Mouse (Mus musculus): ENCODE measurements around the gene Ptger3. TPM values are rescaled to one million over a fixed set of nuclear protein-coding genes. Genes with fewer than 3 reads are reported as not detected.

Ptger3 gene
- polyA plus RNA-seq (2016; fragmentation: Nextera tagmentation; extraction: Ambion mirVana): 1.6 and 2.7 TPM in 2 replicates

DNA sequence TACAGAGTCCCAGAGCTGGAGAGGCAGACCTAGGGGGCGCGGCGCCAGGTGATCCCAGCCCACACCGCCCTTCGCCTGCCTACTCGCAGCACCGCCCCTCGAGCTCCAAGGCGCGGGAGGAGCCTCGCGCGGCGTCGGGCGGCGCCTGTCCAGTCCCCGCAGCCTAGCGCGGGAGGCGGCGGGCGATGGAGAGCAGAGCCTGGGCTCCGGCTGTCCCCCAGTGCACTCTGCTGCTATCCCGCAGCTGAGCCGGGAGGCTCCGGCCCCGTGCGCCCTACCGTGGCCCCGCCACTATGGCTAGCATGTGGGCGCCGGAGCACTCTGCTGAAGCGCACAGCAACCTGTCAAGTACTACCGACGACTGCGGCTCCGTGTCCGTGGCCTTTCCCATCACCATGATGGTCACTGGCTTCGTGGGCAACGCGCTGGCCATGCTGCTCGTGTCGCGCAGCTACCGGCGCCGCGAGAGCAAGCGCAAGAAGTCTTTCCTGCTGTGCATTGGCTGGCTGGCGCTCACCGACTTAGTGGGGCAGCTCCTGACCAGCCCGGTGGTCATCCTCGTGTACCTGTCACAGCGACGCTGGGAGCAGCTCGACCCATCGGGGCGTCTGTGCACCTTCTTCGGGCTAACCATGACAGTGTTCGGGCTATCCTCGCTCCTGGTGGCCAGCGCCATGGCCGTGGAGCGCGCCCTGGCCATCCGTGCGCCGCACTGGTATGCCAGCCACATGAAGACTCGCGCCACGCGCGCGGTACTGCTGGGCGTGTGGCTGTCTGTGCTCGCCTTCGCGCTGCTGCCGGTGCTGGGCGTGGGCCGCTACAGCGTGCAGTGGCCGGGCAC lies at the start of gene Ptger3:
TSS of gene Ptger3 (plus strand) at position 168 of the 841 bp plus-strand sequence.
- Histone ChIP-seq H3K4me2 (replicated peaks) (peak within 1 kb of the TSS; percentile 64), H3K4me3 (peak within 1 kb of the TSS; percentile 46), H3K9ac (replicated peaks) (no peak within 1 kb of the TSS), H3K9me3 (no peaks in the 10 kb centered on the region), H3K4me1 (peaks cover 14% of the 10 kb centered on the region), H3K36me3 (no peaks in the 10 kb centered on the region), H3K27ac (replicated peaks) (no peak within 1 kb of the TSS), H3K27me3 (peaks cover 47% of the 10 kb centered on the region)
- WGBS: 1% methylated on average over 82 of the region's 84 CpGs
- ATAC-seq (ENCODE audit: low FRiP score, low read depth): peak; percentile 51

DNA sequence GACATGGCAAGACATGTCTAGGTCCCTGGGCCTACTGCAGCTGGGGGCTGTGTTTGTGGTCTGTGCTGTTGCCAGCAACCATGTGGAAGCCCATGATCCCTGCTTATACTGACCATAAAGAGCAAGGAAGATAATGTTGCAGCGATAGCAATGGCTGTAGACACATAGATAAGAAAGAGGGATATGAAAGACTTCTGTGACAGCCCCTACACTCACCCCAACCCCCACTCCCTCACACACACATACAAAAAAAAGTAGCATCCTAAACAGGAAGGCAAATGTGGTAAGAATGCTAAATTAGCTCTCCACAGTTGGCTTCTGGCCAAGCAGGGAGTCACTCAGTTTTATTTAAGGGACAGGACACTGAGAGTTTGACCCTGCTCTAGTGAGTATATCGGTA lies 48.7 kb upstream of the Ptger3 start:
- H3K27me3 ChIP-seq: no peaks in the 10 kb centered on the region; the same call in 1 of the 2 replicates
- no peak overlapping the region for H3K27ac ChIP-seq (replicated peaks)
- WGBS: 89% methylated on average over 2 of the region's 2 CpGs
- H3K4me2 ChIP-seq (replicated peaks): no peak overlapping the region
- ATAC-seq (ENCODE audit: low FRiP score, low read depth): no peak
- no peak overlapping the region for H3K9ac ChIP-seq (replicated peaks)
- no peaks in the 10 kb centered on the region for H3K4me1 ChIP-seq
- H3K36me3 ChIP-seq: no peaks in the 10 kb centered on the region
- H3K4me3 ChIP-seq: no peak overlapping the region
- no peaks in the 10 kb centered on the region for H3K9me3 ChIP-seq

DNA sequence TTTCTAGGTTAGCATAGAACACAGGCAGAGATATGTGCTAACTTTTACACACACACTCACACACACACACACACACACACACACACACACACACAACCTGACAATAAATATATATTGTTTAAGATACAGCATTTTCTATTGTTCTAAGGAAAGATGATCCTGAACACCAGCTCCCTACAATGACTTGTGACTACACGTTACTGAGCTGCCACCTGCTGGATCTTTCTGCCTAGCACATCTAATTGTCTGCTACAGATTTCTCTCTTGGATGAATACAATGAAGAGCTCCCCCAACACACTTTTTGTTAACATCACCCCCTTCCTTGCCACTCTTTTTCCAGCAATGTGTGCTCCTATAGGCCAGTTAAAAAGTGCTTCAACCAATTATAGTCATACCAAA lies 46.3 kb upstream of the Ptger3 start:
- H3K4me2 ChIP-seq (replicated peaks): no peak overlapping the region
- H3K9ac ChIP-seq (replicated peaks): no peak overlapping the region
- H3K4me3 ChIP-seq: no peak overlapping the region
- no peak overlapping the region for H3K27ac ChIP-seq (replicated peaks)
- H3K36me3 ChIP-seq: no peaks in the 10 kb centered on the region
- 19% methylated on average over 1 of the region's 1 CpGs for WGBS
- ATAC-seq (ENCODE audit: low FRiP score, low read depth): peak; percentile 68
- H3K27me3 ChIP-seq: peaks cover 5% of the 10 kb centered on the region
- H3K4me1 ChIP-seq: no peaks in the 10 kb centered on the region
- no peaks in the 10 kb centered on the region for H3K9me3 ChIP-seq

DNA sequence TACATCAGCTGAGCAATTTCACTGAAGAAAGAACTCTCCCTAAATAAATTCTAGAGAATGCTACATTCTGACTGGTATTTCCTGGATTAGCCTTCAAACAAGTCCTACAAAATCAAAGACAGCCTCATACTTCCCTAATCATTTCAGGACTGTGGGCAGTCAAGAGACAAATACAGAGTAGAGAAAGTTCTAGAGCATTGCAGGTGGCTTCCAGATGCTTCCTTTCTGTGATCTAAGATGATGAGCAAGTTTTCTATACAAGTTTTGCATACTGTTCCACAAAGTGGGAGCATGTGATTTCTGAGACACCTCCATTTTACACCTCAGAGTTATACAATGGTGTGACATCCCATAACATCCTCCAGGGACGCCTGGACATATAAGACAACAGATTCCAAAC lies 42.9 kb upstream of the Ptger3 start:
- Histone ChIP-seq H3K9me3 (no peaks in the 10 kb centered on the region), H3K4me2 (replicated peaks) (no peak overlapping the region), H3K4me3 (no peak overlapping the region), H3K9ac (replicated peaks) (no peak overlapping the region), H3K4me1 (no peaks in the 10 kb centered on the region), H3K36me3 (no peaks in the 10 kb centered on the region), H3K27me3 (peaks cover 9% of the 10 kb centered on the region), H3K27ac (replicated peaks) (no peak overlapping the region)
- 29% methylated on average over 1 of the region's 1 CpGs for WGBS
- no peak for ATAC-seq (ENCODE audit: low FRiP score, low read depth)

DNA sequence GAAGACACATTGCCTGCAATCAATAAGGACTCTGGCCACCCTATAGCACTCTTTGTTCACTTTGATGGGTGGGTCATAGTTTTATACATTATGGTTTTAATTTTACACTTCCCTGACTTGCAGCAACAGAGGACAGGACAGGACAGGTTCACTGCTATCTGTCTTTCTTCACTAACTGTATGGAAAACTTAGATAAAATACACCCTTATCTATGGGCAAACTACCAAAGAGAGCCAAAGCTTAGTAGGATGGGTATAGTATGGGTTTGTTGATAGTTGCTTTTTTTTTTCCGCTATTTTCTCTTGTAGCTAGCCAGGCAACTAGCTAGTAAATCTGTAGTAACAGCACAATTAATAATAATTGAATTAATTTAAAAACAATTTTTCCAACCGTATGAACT lies 35.1 kb upstream of the Ptger3 start:
- no peak overlapping the region for H3K27ac ChIP-seq (replicated peaks)
- WGBS: 80% methylated on average over 2 of the region's 2 CpGs
- peaks cover 33% of the 10 kb centered on the region for H3K27me3 ChIP-seq
- H3K4me3 ChIP-seq: no peak overlapping the region
- no peak for ATAC-seq (ENCODE audit: low FRiP score, low read depth)
- H3K4me1 ChIP-seq: peaks cover 7% of the 10 kb centered on the region; the same call in 1 of the 2 replicates
- no peak overlapping the region for H3K4me2 ChIP-seq (replicated peaks)
- H3K36me3 ChIP-seq: peaks cover 3% of the 10 kb centered on the region; the same call in 1 of the 2 replicates
- no peak overlapping the region for H3K9ac ChIP-seq (replicated peaks)
- no peaks in the 10 kb centered on the region for H3K9me3 ChIP-seq

DNA sequence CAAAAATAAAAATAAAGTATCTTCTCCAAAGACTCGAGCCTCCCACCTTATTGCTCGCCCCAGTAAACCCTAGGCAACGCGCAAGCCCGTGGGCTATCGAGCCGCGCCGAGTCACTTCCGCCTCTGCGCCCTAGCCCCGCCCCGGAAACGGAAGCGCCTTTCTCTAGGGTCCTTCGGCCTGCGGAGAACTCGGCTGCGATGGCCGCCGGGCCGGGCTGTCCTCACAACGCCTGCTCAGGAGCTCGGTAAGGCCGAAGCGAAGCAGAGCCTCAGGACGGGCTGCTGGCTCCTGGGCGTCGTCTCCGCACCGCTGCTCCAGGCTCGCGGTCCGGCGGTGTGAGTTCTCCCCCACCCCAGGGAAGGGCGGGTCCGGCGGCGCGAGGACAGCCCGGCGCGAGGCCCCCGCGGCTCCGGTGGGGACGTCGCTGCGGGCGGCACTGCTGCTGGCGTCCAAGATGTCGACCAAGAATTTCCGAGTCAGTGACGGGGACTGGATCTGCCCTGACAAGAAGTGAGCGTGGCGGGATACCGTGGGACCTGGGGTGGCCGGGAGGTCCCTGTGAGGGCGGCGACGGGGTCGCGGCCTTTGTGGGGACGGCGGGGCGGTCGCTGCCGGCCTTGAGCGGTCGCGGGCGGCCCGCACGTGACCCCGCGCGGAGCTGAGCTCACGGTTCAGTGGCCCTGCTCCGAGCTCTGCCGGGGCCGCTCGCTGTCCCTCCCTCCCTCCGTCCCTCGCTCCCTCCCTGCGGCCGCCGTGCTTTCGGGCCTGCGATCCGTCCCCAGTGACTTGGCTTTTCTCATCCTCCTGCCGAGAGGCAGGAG lies 32.5 kb upstream of the Ptger3 start, which contains the start of gene Zranb2:
TSS of gene Zranb2 (plus strand) at position 197 of the 822 bp plus-strand sequence.
- peak; percentile 96 for ATAC-seq (ENCODE audit: low FRiP score, low read depth)
- peaks cover 17% of the 10 kb centered on the region for H3K36me3 ChIP-seq
- H3K4me1 ChIP-seq: peaks cover 7% of the 10 kb centered on the region; the same call in 1 of the 2 replicates
- H3K4me3 ChIP-seq: peak within 1 kb of the TSS; percentile 85
- no peaks in the 10 kb centered on the region for H3K9me3 ChIP-seq
- peak within 1 kb of the TSS; percentile 77 for H3K4me2 ChIP-seq (replicated peaks)
- peaks cover 25% of the 10 kb centered on the region for H3K27me3 ChIP-seq
- peak within 1 kb of the TSS; percentile 86 for H3K9ac ChIP-seq (replicated peaks)
- under 1% methylated on average over 82 of the region's 91 CpGs for WGBS
- H3K27ac ChIP-seq (replicated peaks): peak within 1 kb of the TSS; percentile 90

DNA sequence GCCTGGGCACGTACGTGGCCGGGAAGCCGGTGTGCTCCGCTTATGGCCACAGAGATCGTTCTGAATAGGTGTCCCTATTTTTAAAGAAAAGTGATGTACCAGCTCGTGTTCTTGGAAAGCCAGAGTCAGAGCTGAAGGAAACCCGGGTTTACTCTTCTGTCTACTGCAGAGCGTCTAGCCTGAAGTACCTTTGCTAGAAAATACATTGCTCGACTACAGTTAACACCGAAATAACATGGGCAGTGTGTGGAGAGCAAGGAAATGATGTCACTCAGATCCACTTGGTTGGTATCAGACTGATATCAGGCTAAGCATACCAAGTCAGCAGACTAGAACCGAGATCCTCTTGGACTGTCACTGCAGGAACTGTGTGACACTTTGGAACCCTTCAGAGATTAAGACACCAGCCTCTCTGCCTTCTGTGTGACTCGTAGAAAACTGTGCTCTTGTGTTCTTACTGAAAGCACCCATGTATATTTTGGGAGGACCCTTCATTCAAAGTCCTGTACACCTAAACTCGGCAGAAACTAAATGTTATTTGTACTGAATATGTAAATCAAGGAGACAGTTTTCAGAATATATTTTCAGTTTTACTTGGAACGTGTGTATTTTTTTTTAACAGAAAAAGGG lies 31.8 kb upstream of the Ptger3 start:
- Histone ChIP-seq H3K27me3 (peaks cover 18% of the 10 kb centered on the region), H3K4me2 (replicated peaks) (peak overlapping the region; percentile 77), H3K4me1 (peaks cover 7% of the 10 kb centered on the region; the same call in 1 of the 2 replicates), H3K27ac (replicated peaks) (peak overlapping the region; percentile 90), H3K36me3 (peaks cover 24% of the 10 kb centered on the region), H3K9me3 (no peaks in the 10 kb centered on the region), H3K4me3 (peak overlapping the region; percentile 85), H3K9ac (replicated peaks) (peak overlapping the region; percentile 86)
- WGBS: 4% methylated on average over 15 of the region's 15 CpGs
- peak; percentile 14 for ATAC-seq (ENCODE audit: low FRiP score, low read depth)

DNA sequence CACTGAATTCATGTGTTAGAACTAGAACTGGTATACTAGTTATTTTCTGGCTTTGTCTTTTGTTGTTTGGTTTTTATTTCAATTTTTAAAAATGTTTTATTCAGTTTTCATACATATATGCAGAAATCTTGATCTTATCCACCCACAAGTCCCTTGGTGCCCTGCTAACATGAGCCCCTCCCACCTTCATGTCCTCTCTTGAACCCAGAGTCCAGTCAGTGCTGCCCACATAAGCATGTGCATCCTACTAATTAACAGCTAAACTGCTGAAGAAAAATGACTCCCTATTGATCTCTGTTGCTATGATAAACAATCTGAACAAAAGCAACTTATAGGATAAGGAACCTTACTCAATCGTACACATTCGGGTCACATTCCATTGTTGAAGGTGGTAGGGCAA lies 17.4 kb upstream of the Ptger3 start:
- Histone ChIP-seq H3K27me3 (no peaks in the 10 kb centered on the region), H3K9me3 (no peaks in the 10 kb centered on the region), H3K36me3 (peaks cover 45% of the 10 kb centered on the region), H3K4me3 (no peak overlapping the region), H3K9ac (replicated peaks) (no peak overlapping the region), H3K4me2 (replicated peaks) (no peak overlapping the region), H3K27ac (replicated peaks) (no peak overlapping the region), H3K4me1 (no peaks in the 10 kb centered on the region)
- peak; percentile 62 for ATAC-seq (ENCODE audit: low FRiP score, low read depth)
- 92% methylated on average over 2 of the region's 2 CpGs for WGBS

DNA sequence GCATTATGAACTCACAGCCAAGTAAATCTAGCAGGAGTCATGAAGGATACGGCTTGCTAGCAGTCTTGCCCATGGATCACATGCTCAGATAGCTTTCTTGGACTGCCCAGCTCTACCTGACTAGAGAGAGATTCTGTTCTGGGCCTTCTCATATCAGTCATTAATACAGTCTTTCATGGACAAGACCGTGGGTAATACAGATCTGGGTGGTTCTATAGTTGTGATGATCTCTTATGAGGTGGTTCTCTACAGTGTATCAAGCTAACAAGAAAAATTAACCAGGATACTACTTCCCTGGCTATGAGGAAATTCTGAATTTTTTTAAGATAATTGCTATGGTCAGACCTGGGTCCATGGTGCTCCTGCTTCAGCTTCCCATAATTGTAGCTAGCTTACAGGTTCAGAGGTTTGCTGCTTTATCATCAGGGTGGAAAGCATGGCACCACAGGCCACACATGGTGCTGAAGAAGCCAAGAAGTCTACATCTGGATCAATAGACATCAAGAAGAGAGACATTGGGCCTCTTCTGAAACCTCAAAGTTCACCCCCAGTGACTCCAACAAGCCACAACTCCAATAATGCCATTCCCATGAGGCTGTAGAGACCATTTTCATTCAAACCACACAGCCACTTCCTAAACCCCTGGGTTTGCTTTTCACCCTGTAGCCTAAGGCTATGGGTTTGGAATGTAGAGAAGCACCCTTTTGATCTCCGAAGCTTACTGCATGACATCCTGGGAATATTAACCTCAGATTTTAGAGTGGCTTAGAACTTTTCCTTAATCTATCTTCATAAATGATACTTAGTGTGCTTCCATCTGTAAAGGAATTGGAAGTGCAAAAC lies 16.7 kb upstream of the Ptger3 start:
- H3K4me1 ChIP-seq: no peaks in the 10 kb centered on the region
- H3K4me3 ChIP-seq: no peak overlapping the region
- peaks cover 40% of the 10 kb centered on the region for H3K36me3 ChIP-seq

DNA sequence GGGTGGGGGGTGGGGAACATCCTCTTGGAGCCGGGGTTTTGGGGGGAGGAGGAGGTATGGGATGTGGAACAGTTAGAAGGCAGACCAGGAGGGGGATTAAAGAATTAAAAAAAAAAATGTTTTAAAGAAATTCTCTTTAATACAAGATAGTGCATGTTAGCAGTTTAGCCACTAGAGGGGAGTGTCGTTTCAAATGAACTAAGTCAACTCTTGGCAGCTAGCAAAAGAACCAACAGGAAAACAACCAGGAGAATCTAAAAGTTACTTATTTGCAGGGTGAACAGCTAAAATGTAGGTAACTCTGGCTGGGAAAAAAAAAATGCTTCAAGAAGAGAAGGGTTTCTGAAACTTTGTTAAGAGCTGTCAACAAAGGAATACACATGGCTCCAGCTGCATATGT lies 1.5 kb upstream of the Ptger3 start:
- ATAC-seq (ENCODE audit: low FRiP score, low read depth): no peak
- 15% methylated on average over 2 of the region's 2 CpGs for WGBS
- H3K9me3 ChIP-seq: no peaks in the 10 kb centered on the region
- H3K27ac ChIP-seq (replicated peaks): no peak overlapping the region
- peaks cover 14% of the 10 kb centered on the region for H3K4me1 ChIP-seq
- no peak overlapping the region for H3K4me2 ChIP-seq (replicated peaks)
- peaks cover 47% of the 10 kb centered on the region for H3K27me3 ChIP-seq
- no peak overlapping the region for H3K4me3 ChIP-seq
- no peaks in the 10 kb centered on the region for H3K36me3 ChIP-seq
- no peak overlapping the region for H3K9ac ChIP-seq (replicated peaks)

More for the DNA sequence above, 16.7 kb upstream of the Ptger3 start:
- peak; percentile 49 for ATAC-seq (ENCODE audit: low FRiP score, low read depth)
- no peaks in the 10 kb centered on the region for H3K9me3 ChIP-seq
- no peak overlapping the region for H3K4me2 ChIP-seq (replicated peaks)
- no peak overlapping the region for H3K9ac ChIP-seq (replicated peaks)
- H3K27me3 ChIP-seq: no peaks in the 10 kb centered on the region
- 95% methylated on average over 3 of the region's 3 CpGs for WGBS
- H3K27ac ChIP-seq (replicated peaks): no peak overlapping the region

DNA sequence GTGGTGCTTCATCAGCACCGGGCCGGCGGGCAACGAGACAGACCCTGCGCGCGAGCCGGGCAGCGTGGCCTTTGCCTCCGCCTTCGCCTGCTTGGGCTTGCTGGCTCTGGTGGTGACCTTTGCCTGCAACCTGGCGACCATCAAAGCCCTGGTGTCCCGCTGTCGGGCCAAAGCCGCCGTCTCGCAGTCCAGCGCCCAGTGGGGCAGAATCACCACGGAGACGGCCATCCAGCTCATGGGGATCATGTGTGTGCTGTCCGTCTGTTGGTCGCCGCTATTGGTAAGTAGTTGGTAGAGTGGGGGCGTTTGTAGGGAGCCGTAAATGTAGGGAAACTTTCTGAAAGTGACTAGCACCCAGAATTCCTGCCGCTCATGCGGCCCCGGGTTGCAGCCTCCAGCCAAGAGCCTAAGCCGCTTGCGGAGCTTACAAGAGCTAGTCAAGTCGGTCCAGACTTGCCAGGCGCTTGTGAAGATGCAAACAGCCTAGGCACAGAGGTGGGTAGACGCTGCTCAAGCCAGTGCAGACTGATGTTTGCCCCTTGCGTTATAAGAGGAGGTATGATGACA lies 957 bp downstream of the Ptger3 start:
- WGBS: 2% methylated on average over 34 of the region's 34 CpGs
- H3K4me2 ChIP-seq (replicated peaks): peak overlapping the region; percentile 64
- 0 out of 2 replicates have a peak, but pooled peaks have one; percentile 2 for ATAC-seq (ENCODE audit: low FRiP score, low read depth)
- H3K9ac ChIP-seq (replicated peaks): no peak overlapping the region
- no peaks in the 10 kb centered on the region for H3K9me3 ChIP-seq
- peaks cover 47% of the 10 kb centered on the region for H3K27me3 ChIP-seq
- peak overlapping the region; percentile 46 for H3K4me3 ChIP-seq
- no peak overlapping the region for H3K27ac ChIP-seq (replicated peaks)
- peaks cover 14% of the 10 kb centered on the region for H3K4me1 ChIP-seq
- no peaks in the 10 kb centered on the region for H3K36me3 ChIP-seq
